In genomic region chr4:32363488-32363984, GRCm38 (mm10) we compare ENCODE assay signal across 8 mouse cellular contexts.
DNase-seq lines count a peak whose midpoint lies in the region; ATAC-seq and TF ChIP-seq lines count a peak whose summit lies in the region.

No protein-coding gene starts in this region.

- peak; percentile 15 for DNase-seq in kidney, adult 18-20 months
- no peak for DNase-seq in kidney, postnatal 10 days
- peak; percentile 94 for DNase-seq in T-cell, adult 2 months (ENCODE audit: low spot score)
- DNase-seq in heart, postnatal 0 days (ENCODE audit: low spot score): peak; percentile 61
- peak; percentile 87 to 88 for DNase-seq in natural killer cell, adult 2 months (ENCODE audit: low spot score in 2 of 2)
- no peak for DNase-seq in layer of hippocampus, adult 11-12 months (ENCODE audit: low spot score)
- no peak for DNase-seq in frontal cortex, postnatal 14 days (ENCODE audit: low spot score in 2 of 2)

- peaks cover 26% of the 10 kb centered on the region for H3K4me1 ChIP-seq in heart, postnatal 0 days (ENCODE audit: control insufficient read depth, insufficient read depth)
- peaks cover 78% of the 10 kb centered on the region for H3K4me1 ChIP-seq in hindbrain, embryonic 13.5 days (replicated peaks)

- H3K9me3 ChIP-seq in heart, postnatal 0 days (replicated peaks; ENCODE audit: control insufficient read depth, low read length): no peaks in the 10 kb centered on the region
- no peaks in the 10 kb centered on the region for H3K9me3 ChIP-seq in hindbrain, embryonic 13.5 days

- peak overlapping the region; percentile 61 for H3K27ac ChIP-seq in heart, postnatal 0 days (ENCODE audit: low read depth)
- H3K27ac ChIP-seq in hindbrain, embryonic 13.5 days: no peak overlapping the region

- TF ChIP-seq CTCF in heart, postnatal 0 days (IDR thresholded peaks at IDR 0.05; ENCODE audit: low read depth): no peak

- no peaks in the 10 kb centered on the region for H3K27me3 ChIP-seq in heart, postnatal 0 days (ENCODE audit: control insufficient read depth, insufficient read depth, low read length)
- H3K27me3 ChIP-seq in hindbrain, embryonic 13.5 days: no peaks in the 10 kb centered on the region

- H3K9ac ChIP-seq in heart, postnatal 0 days (replicated peaks; ENCODE audit: low read depth, low read length): 0 out of 2 replicates have a peak overlapping the region, but pooled peaks have one; percentile 9
- no peak overlapping the region for H3K9ac ChIP-seq in hindbrain, embryonic 13.5 days

- H3K4me3 ChIP-seq in heart, postnatal 0 days (ENCODE audit: low read depth, low read length): no peak overlapping the region
- no peak overlapping the region for H3K4me3 ChIP-seq in hindbrain, embryonic 13.5 days

- H3K36me3 ChIP-seq in heart, postnatal 0 days (replicated peaks; ENCODE audit: control insufficient read depth, insufficient read depth, low read length): no peaks in the 10 kb centered on the region
- no peaks in the 10 kb centered on the region for H3K36me3 ChIP-seq in hindbrain, embryonic 13.5 days

- H3K4me2 ChIP-seq in heart, postnatal 0 days (ENCODE audit: low read depth, low read length): peak overlapping the region; percentile 42
- no peak overlapping the region for H3K4me2 ChIP-seq in hindbrain, embryonic 13.5 days

- peak; percentile 18 for ATAC-seq in heart, postnatal 0 days (ENCODE audit: insufficient read depth, low read depth)
- no peak for ATAC-seq in hindbrain, embryonic 13.5 days (ENCODE audit: low FRiP score)

- 11% methylated on average over 14 of the region's 14 CpGs for WGBS in heart, postnatal 0 days
- 68% methylated on average over 14 of the region's 14 CpGs for WGBS in hindbrain, embryonic 13.5 days

- peak; percentile 58 for TF ChIP-seq EP300 in heart, postnatal 0 days (IDR thresholded peaks at IDR 0.05; ENCODE audit: low read depth)

Comparison
In these comparisons a context has a peak if more than half of its experiments do, and no peak if none do; other contexts are left out.
1. DNase-seq: peak in kidney, adult 18-20 months (single experiment), T-cell, adult 2 months (single experiment), heart, postnatal 0 days (single experiment) and natural killer cell, adult 2 months (2 of 2); none in kidney, postnatal 10 days (single experiment), layer of hippocampus, adult 11-12 months (single experiment) and frontal cortex, postnatal 14 days (0 of 2).